8 mouse cellular contexts compared by ENCODE assay signal in the genomic region with DNA sequence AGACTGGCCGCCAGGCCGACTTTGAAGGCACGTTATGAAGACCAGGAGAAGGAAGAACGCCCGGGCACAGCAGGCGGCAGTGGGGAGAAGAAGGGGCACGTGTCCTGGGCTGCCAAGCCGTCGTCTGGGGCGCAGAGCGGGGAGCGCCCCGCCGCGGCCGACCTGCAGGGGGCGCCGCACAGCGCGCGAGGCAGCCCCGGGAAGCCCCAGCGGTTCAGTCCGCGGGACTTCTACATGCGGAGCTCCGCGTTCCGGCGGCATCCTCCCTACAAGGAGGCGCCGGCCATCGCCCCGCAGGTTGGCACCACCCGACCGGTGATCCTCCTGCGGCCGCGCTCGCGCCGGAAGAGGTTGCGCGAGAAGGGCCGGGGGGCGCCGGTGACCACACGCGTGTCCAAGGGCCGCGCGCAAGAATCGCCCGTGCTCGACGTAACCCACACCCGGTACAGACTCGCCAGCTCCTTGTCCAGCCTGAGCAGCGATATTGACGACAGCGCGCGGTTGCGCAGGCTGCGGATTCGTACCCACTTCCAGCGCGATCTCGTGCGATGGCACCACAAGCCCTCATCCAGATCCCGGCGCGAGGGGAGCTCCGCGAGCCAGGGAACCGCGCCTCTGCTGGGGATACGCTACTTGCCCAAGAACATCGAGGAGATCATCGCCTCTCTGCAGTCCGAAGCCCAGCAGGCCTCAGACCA. TPM values are rescaled to one million over a fixed set of nuclear protein-coding genes. Genes with fewer than 3 reads are reported as not detected.
A peak's percentile ranks its signal among the peaks of the same experiment; 100 is the strongest.
DNase-seq lines count a peak whose midpoint lies in the region; ATAC-seq lines count a peak whose summit lies in the region.

No protein-coding gene starts in this region.

- peak; percentile 71; the same call in 1 of the 2 replicates for ATAC-seq in embryonic facial prominence, embryonic 13.5 days (ENCODE audit: insufficient number of reproducible peaks, insufficient read depth, low FRiP score, low TSS enrichment, low read depth)
- peak; percentile 87 for ATAC-seq in hindbrain, embryonic 14.5 days (ENCODE audit: low FRiP score)
- no peak for ATAC-seq in liver, embryonic 15.5 days (ENCODE audit: insufficient read depth)
- ATAC-seq in neural tube, embryonic 14.5 days (ENCODE audit: low read depth) = peak; percentile 96
- no peak for ATAC-seq in inflammation-experienced regulatory T-cells, adult 6 months

- H3K9ac ChIP-seq in embryonic facial prominence, embryonic 13.5 days = peak overlapping the region; percentile 73
- peak overlapping the region; percentile 62 for H3K9ac ChIP-seq in hindbrain, embryonic 14.5 days
- no peak overlapping the region for H3K9ac ChIP-seq in liver, embryonic 15.5 days
- H3K9ac ChIP-seq in neural tube, embryonic 14.5 days (replicated peaks; ENCODE audit: low read depth, low read length) = peak overlapping the region; percentile 52; the same call in 1 of the 2 replicates

- H3K27ac ChIP-seq in embryonic facial prominence, embryonic 13.5 days = no peak overlapping the region
- no peak overlapping the region for H3K27ac ChIP-seq in hindbrain, embryonic 14.5 days
- no peak overlapping the region for H3K27ac ChIP-seq in liver, embryonic 15.5 days (replicated peaks)
- H3K27ac ChIP-seq in neural tube, embryonic 14.5 days (ENCODE audit: low read depth, low read length) = no peak overlapping the region

- no peaks in the 10 kb centered on the region for H3K9me3 ChIP-seq in embryonic facial prominence, embryonic 13.5 days
- no peaks in the 10 kb centered on the region for H3K9me3 ChIP-seq in hindbrain, embryonic 14.5 days (ENCODE audit: control insufficient read depth, low read length)
- H3K9me3 ChIP-seq in liver, embryonic 15.5 days (replicated peaks) = no peaks in the 10 kb centered on the region
- H3K9me3 ChIP-seq in neural tube, embryonic 14.5 days (ENCODE audit: control insufficient read depth, low read length) = no peaks in the 10 kb centered on the region

- H3K4me3 ChIP-seq in embryonic facial prominence, embryonic 13.5 days = peak overlapping the region; percentile 57
- H3K4me3 ChIP-seq in hindbrain, embryonic 14.5 days (replicated peaks; ENCODE audit: low read length) = peak overlapping the region; percentile 49
- H3K4me3 ChIP-seq in liver, embryonic 15.5 days (replicated peaks) = peak overlapping the region; percentile 40
- peak overlapping the region; percentile 44 for H3K4me3 ChIP-seq in neural tube, embryonic 14.5 days (ENCODE audit: low read depth, low read length)

- H3K4me2 ChIP-seq in embryonic facial prominence, embryonic 13.5 days = peak overlapping the region; percentile 85
- H3K4me2 ChIP-seq in hindbrain, embryonic 14.5 days (replicated peaks) = peak overlapping the region; percentile 77
- H3K4me2 ChIP-seq in liver, embryonic 15.5 days = peak overlapping the region; percentile 62
- peak overlapping the region; percentile 68 for H3K4me2 ChIP-seq in neural tube, embryonic 14.5 days (ENCODE audit: low read depth, low read length)

- H3K4me1 ChIP-seq in embryonic facial prominence, embryonic 13.5 days = peaks cover 8% of the 10 kb centered on the region; the same call in 1 of the 2 replicates
- H3K4me1 ChIP-seq in hindbrain, embryonic 14.5 days (replicated peaks; ENCODE audit: control insufficient read depth, insufficient read depth, low read length) = peaks cover 3% of the 10 kb centered on the region; the same call in 1 of the 2 replicates
- H3K4me1 ChIP-seq in liver, embryonic 15.5 days (replicated peaks) = no peaks in the 10 kb centered on the region
- no peaks in the 10 kb centered on the region for H3K4me1 ChIP-seq in neural tube, embryonic 14.5 days (ENCODE audit: control insufficient read depth, insufficient read depth, low read length)

- peak; percentile 45 to 60 for DNase-seq in cerebellum, postnatal 10 days
- DNase-seq in cerebellum, adult 11-12 months = no peak
- DNase-seq in 3134 (ENCODE audit: extremely low read depth, insufficient read length, low spot score) = peak; percentile 10
- peak; percentile 47 for DNase-seq in hindbrain, embryonic 14.5 days (ENCODE audit: low spot score)

- H3K36me3 ChIP-seq in embryonic facial prominence, embryonic 13.5 days = no peaks in the 10 kb centered on the region
- no peaks in the 10 kb centered on the region for H3K36me3 ChIP-seq in hindbrain, embryonic 14.5 days (replicated peaks; ENCODE audit: control insufficient read depth, insufficient read depth)
- no peaks in the 10 kb centered on the region for H3K36me3 ChIP-seq in liver, embryonic 15.5 days (replicated peaks)
- no peaks in the 10 kb centered on the region for H3K36me3 ChIP-seq in neural tube, embryonic 14.5 days (ENCODE audit: control insufficient read depth, insufficient read depth, low read length)

- WGBS in embryonic facial prominence, embryonic 13.5 days = 1% methylated on average over 78 of the region's 81 CpGs
- WGBS in hindbrain, embryonic 14.5 days = 1% methylated on average over 80 of the region's 81 CpGs
- WGBS in liver, embryonic 15.5 days (ENCODE audit: insufficient replicate concordance) = 4% methylated on average over 80 of the region's 81 CpGs
- 2% methylated on average over 81 of the region's 81 CpGs for WGBS in neural tube, embryonic 14.5 days

- H3K27me3 ChIP-seq in embryonic facial prominence, embryonic 13.5 days = peaks cover 62% of the 10 kb centered on the region
- peaks cover 50% of the 10 kb centered on the region for H3K27me3 ChIP-seq in hindbrain, embryonic 14.5 days (ENCODE audit: control insufficient read depth, insufficient read depth, low read length)
- H3K27me3 ChIP-seq in liver, embryonic 15.5 days = peaks cover 32% of the 10 kb centered on the region
- 0 out of 2 replicates have a peak, but pooled peaks cover 3% of the 10 kb centered on the region for H3K27me3 ChIP-seq in neural tube, embryonic 14.5 days (ENCODE audit: control insufficient read depth, insufficient read depth, low read length)

RNA-seq across cellular contexts. Expression of gene Ttc6, which starts 12.2 kb away (rescaled TPM):
- 0.80 and 1.2 TPM in 2 replicates for polyA plus RNA-seq in embryonic facial prominence, embryonic 13.5 days (2015; fragmentation: Nextera tagmentation; extraction: Ambion mirVana)
- 0.96 and 1.6 TPM in 2 replicates for polyA plus RNA-seq in hindbrain, embryonic 14.5 days (2014; fragmentation: Nextera tagmentation; extraction: Ambion mirVana)
- polyA plus RNA-seq in liver, embryonic 15.5 days (2015; fragmentation: Nextera tagmentation; extraction: Ambion mirVana) = 0.03 and 0.05 TPM in 2 replicates
- 0.81 and 0.82 TPM in 2 replicates for polyA plus RNA-seq in neural tube, embryonic 14.5 days (2014; fragmentation: Nextera tagmentation; extraction: Ambion mirVana)
- polyA plus RNA-seq in inflammation-experienced regulatory T-cells, adult 6 months (2017; shearing (Covaris generic)) = not detected

RNA-seq across cellular contexts. Expression of gene Foxa1, which starts 29.4 kb away (rescaled TPM):
- polyA plus RNA-seq in embryonic facial prominence, embryonic 13.5 days (2015; fragmentation: Nextera tagmentation; extraction: Ambion mirVana) = 0.96 and 2.7 TPM in 2 replicates
- 1.1 and 1.2 TPM in 2 replicates for polyA plus RNA-seq in hindbrain, embryonic 14.5 days (2014; fragmentation: Nextera tagmentation; extraction: Ambion mirVana)
- polyA plus RNA-seq in liver, embryonic 15.5 days (2015; fragmentation: Nextera tagmentation; extraction: Ambion mirVana) = 1.2 and 1.5 TPM in 2 replicates
- polyA plus RNA-seq in neural tube, embryonic 14.5 days (2014; fragmentation: Nextera tagmentation; extraction: Ambion mirVana) = 0.76 and 0.80 TPM in 2 replicates
- polyA plus RNA-seq in inflammation-experienced regulatory T-cells, adult 6 months (2017; shearing (Covaris generic)) = not detected

Comparison
In these comparisons a context has a peak if more than half of its experiments do, and no peak if none do; other contexts are left out.
1. ATAC-seq: peak in embryonic facial prominence, embryonic 13.5 days (single experiment), hindbrain, embryonic 14.5 days (single experiment) and neural tube, embryonic 14.5 days (single experiment); none in liver, embryonic 15.5 days (single experiment) and inflammation-experienced regulatory T-cells, adult 6 months (single experiment).
2. Peak in every context shown above with its lines, with median percentiles within 50 percentile points of each other: H3K4me2 ChIP-seq and H3K4me3 ChIP-seq.